Mouse (Mus musculus) intestine, embryonic 14.5 days (tissue): ENCODE measurements around the gene Nploc4. TPM values are rescaled to one million over a fixed set of nuclear protein-coding genes. Genes with fewer than 3 reads are reported as not detected.
"Not testable (repeated sequence)": the region's sequence is repeated elsewhere in the genome, so short reads cannot be mapped to it uniquely, and the experiment has no call there.

Source experiments
- ATAC-seq: fragments of 200-750 bp; cut with Nextera tagmentation; replicated peaks from 2 replicates; pipeline ENCODE4 v1.8.0; 2017; ENCODE audit warnings: low read depth, moderate number of reproducible peaks, moderate TSS enrichment, moderate library complexity; ENCODE audit not compliant: low FRiP score, low TSS enrichment
- DNase-seq: peaks from one replicate; pipeline ENCODE4 v3.0.0-alpha.2; 2018; ENCODE audit warnings: low spot score
- H3K27ac ChIP-seq: fragments of 300-500 bp; sonication (generic); 2 replicates; pipeline ENCODE4 v1.5.1; 2014; ENCODE audit warnings: low read depth, mild to moderate bottlenecking, control low read depth
- H3K27me3 ChIP-seq: fragments of 300-500 bp; sonication (generic); replicated peaks from 2 replicates; pipeline ENCODE4 v1.6.1; 2014; ENCODE audit warnings: low read length, control low read depth; ENCODE audit not compliant: control insufficient read depth, insufficient read depth
- H3K36me3 ChIP-seq: fragments of 300-500 bp; sonication (generic); 2 replicates; pipeline ENCODE4 v1.6.1; 2014; ENCODE audit warnings: low read length, control low read depth; ENCODE audit not compliant: control insufficient read depth, insufficient read depth
- H3K4me1 ChIP-seq: fragments of 300-500 bp; sonication (generic); replicated peaks from 2 replicates; pipeline ENCODE4 v1.6.1; 2014; ENCODE audit warnings: low read length, control low read depth, mixed read lengths; ENCODE audit not compliant: control insufficient read depth, insufficient read depth
- H3K4me2 ChIP-seq: fragments of 300-500 bp; sonication (generic); 2 replicates; pipeline ENCODE4 v1.6.1; 2014; ENCODE audit warnings: low read length
- H3K4me3 ChIP-seq: fragments of 300-500 bp; sonication (generic); 2 replicates; pipeline ENCODE4 v1.5.1; 2014; ENCODE audit warnings: low read depth, low read length, control low read depth, mixed read lengths
- H3K9ac ChIP-seq: fragments of 300-500 bp; sonication (generic); 2 replicates; pipeline ENCODE4 v1.6.1; 2014; ENCODE audit warnings: mild to moderate bottlenecking, low read length
- H3K9me3 ChIP-seq: fragments of 300-500 bp; sonication (generic); 2 replicates; pipeline ENCODE4 v1.6.1; 2016; ENCODE audit warnings: low read length, control low read depth; ENCODE audit not compliant: control insufficient read depth
- WGBS: fragments of 180-500 bp; shearing (Covaris S2); extraction: QIAGEN DNeasy Blood & Tissue Kit; methylation state at CpG from one replicate; pipeline ENCODE4 v1.1.7; 2014; 5-methylcytosine and 5-hydroxymethylcytosine counted together
- polyA plus RNA-seq: library from polyadenylated mRNA; unstranded; fragments of >200 nt; fragmentation: Nextera tagmentation; extraction: Ambion mirVana; gene quantifications from 2 replicates; pipeline ENCODE4 v1.2.1, GENCODE M21; 2014

Nploc4 gene
- polyA plus RNA-seq, 1 experiment from 2014 or later = 37.4 TPM

DNA sequence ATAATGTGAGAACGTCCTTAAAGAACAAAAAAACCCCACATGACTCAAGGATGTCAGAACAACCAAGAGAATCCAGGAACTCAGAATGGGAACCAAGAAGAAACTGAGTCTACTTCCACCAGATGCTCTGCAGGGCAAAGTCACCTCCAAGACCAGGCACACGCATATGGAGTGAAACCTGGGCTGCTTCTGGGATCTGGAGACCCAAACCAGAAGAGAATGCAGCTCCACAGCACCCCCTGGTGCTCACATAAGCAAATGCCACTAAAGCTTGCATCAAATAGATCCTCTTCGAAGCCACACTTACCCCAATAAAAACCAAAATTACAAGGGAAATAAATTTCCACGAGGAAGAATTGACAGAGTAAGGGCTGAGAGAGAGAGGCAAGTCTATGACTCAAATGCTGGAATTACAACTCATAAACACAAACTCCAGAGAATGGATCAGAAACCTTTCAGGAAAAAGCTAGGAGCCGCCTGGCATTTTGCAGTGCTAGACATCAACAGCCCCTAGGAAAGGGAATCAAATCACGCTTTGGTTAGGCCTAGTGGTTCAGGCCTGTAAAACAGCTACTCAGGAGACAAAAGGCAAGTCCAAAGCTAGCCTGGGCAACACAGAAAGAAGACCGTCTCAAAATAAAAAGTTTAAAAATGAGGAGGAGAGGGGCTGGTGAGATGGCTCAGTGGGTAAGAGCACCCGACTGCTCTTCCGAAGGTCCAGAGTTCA, 13.8 kb downstream of the Nploc4 start:
- Histone ChIP-seq H3K9me3 (no peaks in the 10 kb centered on the region), H3K36me3 (peaks cover 75% of the 10 kb centered on the region), H3K4me3 (no peak overlapping the region), H3K27me3 (no peaks in the 10 kb centered on the region), H3K4me1 (peaks cover 10% of the 10 kb centered on the region), H3K27ac (no peak overlapping the region), H3K9ac (no peak overlapping the region), H3K4me2 (no peak overlapping the region)
- ATAC-seq = peak; percentile 53; the same call in 1 of the 2 replicates
- DNase-seq = peak; percentile 85
- 60% methylated on average over 9 of the region's 9 CpGs for WGBS

DNA sequence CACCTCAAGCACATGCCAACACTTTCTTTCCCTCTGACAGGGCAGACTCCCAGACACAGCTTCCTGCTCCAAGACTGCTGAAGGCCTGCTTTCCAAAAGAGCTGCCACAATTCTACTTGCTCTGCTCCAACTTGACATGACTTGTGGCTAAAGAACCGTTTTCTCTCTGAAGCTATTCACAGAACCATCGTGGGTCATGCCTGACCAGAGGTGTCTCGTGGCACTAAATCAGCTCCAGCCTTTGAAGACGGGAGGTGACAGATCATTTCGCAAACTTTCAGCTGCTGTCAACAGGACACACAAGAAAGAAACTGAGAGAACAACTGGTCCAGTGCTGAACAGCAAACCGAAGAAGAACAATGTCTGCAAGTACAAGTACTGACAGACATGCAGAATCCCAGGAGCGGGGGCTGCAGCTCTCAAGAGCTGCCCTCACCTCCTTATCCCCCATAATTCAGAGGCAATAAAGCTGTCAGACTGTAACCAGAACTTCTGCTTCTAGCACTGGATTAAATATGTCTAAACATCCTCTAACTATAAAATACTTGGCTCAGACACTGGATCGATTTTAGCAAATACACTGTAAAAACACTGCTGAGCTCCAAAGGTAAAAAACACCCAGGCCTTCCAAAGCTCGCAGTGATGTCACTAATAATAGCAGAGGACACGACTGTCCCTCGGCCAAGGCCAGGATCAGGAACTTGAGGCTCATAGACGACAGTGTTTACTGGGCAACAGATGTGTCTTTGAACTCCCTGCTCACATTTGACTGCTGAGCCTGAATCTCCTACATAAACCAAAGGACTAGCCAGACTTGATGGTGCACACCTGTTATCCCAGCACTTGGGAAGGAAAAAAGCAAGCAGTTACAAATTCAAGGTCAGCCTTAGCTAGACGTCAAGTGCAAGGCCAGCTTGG, 14.6 kb downstream of the Nploc4 start:
- Histone ChIP-seq H3K36me3 (peaks cover 74% of the 10 kb centered on the region), H3K9me3 (no peaks in the 10 kb centered on the region), H3K9ac (0 out of 2 replicates have a peak overlapping the region, but pooled peaks have one; percentile 10), H3K4me1 (peaks cover 10% of the 10 kb centered on the region), H3K27ac (peak overlapping the region; percentile 22; the same call in 1 of the 2 replicates), H3K4me3 (no peak overlapping the region), H3K27me3 (no peaks in the 10 kb centered on the region), H3K4me2 (peak overlapping the region; percentile 15; the same call in 1 of the 2 replicates)
- ATAC-seq = peak; percentile 68; the same call in 1 of the 2 replicates
- WGBS = 37% methylated on average over 13 of the region's 13 CpGs
- no peak for DNase-seq

DNA sequence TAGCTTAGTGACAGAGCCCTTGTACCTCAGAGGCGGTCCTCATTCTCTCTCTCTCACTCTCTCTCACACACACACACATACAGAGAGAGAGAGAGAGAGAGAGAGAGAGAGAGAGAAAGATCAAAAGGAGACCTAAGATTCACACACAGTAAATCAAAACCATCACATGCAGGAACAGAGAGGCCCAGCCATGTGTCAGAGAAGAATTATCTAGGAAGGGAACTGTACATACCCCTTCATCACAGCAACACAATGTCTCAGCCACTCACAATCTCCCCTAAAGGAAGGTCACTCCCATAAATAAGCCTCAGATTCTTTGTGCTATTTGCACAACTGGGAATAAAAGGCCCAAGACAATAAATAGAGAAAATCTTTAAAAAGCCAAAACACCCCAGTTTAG, 18.9 kb downstream of the Nploc4 start:
- ATAC-seq (no peak), DNase-seq (no peak)
- Histone ChIP-seq H3K4me1 (peaks cover 7% of the 10 kb centered on the region), H3K9ac (no peak overlapping the region), H3K27ac (no peak overlapping the region), H3K9me3 (no peaks in the 10 kb centered on the region), H3K27me3 (no peaks in the 10 kb centered on the region), H3K36me3 (peaks cover 73% of the 10 kb centered on the region), H3K4me3 (no peak overlapping the region), H3K4me2 (no peak overlapping the region)
- WGBS = 88% methylated on average over 1 of the region's 1 CpGs

DNA sequence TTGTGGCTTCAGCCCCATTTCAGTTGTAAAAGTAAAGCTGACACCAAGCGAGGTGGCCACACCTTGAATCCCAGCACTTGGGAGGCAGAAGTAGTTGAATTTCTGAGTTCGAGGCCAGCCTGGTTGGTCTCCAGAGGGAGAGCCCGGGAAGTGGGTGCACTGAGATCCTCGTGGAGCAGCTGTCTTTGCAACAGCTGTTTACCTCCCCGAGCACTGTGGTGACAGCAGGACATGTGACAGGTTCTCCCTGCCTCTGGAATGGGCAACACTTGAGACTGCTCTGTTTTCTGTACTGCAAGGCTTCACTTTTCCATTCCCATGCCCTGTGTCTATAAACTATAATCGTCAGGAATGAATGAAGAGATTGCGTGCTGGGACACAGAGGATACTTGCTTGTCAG, 19.7 kb downstream of the Nploc4 start:
- no peak overlapping the region for H3K4me3 ChIP-seq
- no peak overlapping the region for H3K4me2 ChIP-seq
- no peak overlapping the region for H3K9ac ChIP-seq
- peaks cover 7% of the 10 kb centered on the region for H3K4me1 ChIP-seq
- H3K27me3 ChIP-seq = no peaks in the 10 kb centered on the region
- no peaks in the 10 kb centered on the region for H3K9me3 ChIP-seq
- ATAC-seq (no peak), DNase-seq (no peak)
- peaks cover 81% of the 10 kb centered on the region for H3K36me3 ChIP-seq
- H3K27ac ChIP-seq = no peak overlapping the region
- 89% methylated on average over 7 of the region's 7 CpGs for WGBS

DNA sequence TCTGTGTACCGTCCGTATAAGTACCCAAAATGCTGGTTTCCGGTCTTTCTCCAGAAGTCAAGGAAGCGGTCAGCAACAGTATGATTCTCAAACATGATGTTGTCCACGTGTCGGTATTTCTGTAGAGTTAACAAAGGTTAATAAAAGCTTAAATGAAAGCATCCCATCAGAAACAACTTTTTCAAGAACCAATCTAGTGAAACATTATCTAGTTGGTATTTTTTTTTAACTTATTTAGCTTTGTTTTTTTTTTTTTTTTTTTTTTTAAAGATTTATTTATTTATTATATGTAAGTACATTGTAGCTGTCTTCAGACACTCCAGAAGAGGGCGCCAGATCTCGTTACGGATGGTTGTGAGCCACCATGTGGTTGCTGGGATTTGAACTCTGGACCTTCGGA, 23.9 kb downstream of the Nploc4 start:
- peaks cover 87% of the 10 kb centered on the region for H3K36me3 ChIP-seq
- H3K27me3 ChIP-seq, H3K9ac ChIP-seq, H3K4me3 ChIP-seq, H3K4me1 ChIP-seq, H3K9me3 ChIP-seq, ATAC-seq, H3K4me2 ChIP-seq, H3K27ac ChIP-seq, DNase-seq: not testable (repeated sequence)
- WGBS = 96% methylated on average over 7 of the region's 10 CpGs

DNA sequence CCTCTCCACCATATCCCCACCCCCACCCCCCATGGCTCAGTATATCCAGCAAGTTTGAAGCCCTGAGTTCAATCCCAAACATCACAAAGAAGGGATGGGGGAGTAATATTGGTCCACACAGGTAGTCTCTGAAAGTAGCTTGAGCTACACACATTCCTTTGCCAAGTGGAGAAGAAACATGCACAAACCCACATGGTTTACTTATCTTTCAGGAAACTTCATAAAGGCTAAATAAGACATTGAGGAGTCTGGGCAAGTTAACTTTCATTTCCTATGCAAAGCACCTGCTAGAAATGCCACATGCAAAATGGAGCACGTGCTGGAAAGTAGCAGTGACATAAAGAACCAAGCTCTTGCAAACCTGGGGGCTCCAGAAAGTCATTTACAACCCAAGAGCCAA, 31.1 kb downstream of the Nploc4 start:
- no peak for DNase-seq
- ATAC-seq = no peak
- no peaks in the 10 kb centered on the region for H3K27me3 ChIP-seq
- H3K4me2 ChIP-seq = no peak overlapping the region
- no peak overlapping the region for H3K9ac ChIP-seq
- no peaks in the 10 kb centered on the region for H3K9me3 ChIP-seq
- no peak overlapping the region for H3K4me3 ChIP-seq
- H3K36me3 ChIP-seq = peaks cover 97% of the 10 kb centered on the region
- H3K27ac ChIP-seq = no peak overlapping the region
- 91% methylated on average over 1 of the region's 1 CpGs for WGBS
- no peaks in the 10 kb centered on the region for H3K4me1 ChIP-seq

DNA sequence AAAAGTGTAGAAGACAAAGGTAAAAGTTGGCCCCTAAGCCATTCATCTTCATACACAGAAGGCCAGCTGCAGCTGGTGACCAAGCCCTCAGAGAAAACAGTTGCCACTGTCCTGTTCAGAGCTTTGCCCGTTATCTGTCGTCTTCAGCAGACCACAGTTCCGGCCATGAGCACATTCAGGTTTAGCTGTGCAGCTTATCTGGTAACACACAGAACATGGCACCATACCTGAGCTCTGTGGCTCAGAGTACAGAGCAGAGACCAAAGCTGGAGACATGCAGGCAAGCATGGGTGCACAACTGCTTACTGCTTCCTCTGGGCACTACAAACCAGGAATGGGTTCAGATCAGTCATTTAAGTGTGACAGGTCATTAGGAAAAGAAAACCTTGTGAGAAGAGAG, 31.6 kb downstream of the Nploc4 start:
- 93% methylated on average over 3 of the region's 3 CpGs for WGBS
- Histone ChIP-seq H3K27ac (no peak overlapping the region), H3K9ac (no peak overlapping the region), H3K9me3 (no peaks in the 10 kb centered on the region), H3K4me3 (no peak overlapping the region), H3K27me3 (no peaks in the 10 kb centered on the region), H3K4me1 (no peaks in the 10 kb centered on the region), H3K4me2 (no peak overlapping the region), H3K36me3 (peaks cover 97% of the 10 kb centered on the region)
- no peak for ATAC-seq
- DNase-seq = no peak

DNA sequence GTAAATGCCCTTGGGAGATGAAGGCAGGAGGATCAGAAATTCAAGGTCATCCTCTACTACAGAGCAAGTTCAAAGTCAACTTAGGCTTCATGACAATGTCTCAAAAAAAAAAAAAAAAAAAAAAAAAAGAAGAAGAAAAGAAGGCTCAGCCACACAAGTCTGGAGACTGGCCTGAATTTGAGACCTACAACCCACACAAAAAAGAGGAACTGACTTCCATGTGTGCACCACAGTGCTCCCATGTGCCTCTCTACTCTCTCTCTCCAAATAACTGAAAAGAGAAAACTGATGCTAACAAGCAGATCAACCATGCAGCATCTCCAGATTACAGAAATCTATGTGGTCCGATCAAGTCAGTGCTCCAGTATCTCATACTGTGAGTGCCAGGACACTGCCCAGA, 32.7 kb downstream of the Nploc4 start:
- Histone ChIP-seq H3K9ac (no peak overlapping the region), H3K27ac (no peak overlapping the region), H3K4me2 (no peak overlapping the region), H3K36me3 (peaks cover 98% of the 10 kb centered on the region), H3K27me3 (no peaks in the 10 kb centered on the region), H3K4me1 (no peaks in the 10 kb centered on the region), H3K4me3 (no peak overlapping the region), H3K9me3 (no peaks in the 10 kb centered on the region)
- ATAC-seq (no peak), DNase-seq (no peak)
- 97% methylated on average over 1 of the region's 1 CpGs for WGBS
